Mouse (Mus musculus): ENCODE data around the gene Ccdc63.
"Not testable (repeated sequence)": the region's sequence is repeated elsewhere in the genome, so short reads cannot be mapped to it uniquely, and the experiment has no call there.

The Ccdc63 gene

DNA sequence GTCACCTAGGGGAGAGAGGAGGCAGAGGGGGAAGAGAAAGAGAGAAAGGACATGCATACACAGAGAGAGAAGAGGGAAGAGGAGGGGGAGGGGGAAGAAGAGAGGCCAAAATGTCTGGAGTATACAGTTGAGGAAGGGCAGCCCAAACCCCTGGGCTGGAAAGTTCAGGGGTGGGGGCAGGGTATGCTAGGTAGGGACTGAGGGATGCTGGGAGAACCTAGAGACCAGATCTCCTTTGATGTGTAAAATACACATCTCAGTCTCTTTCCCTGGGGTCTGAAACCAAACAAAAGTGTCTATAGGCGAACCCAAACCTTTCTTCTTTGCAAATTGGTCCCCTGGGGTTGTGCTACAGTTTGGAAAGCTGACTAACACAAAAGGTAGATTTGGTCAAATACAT lies 7.5 kb upstream of the Ccdc63 start:
- no peak for DNase-seq

DNA sequence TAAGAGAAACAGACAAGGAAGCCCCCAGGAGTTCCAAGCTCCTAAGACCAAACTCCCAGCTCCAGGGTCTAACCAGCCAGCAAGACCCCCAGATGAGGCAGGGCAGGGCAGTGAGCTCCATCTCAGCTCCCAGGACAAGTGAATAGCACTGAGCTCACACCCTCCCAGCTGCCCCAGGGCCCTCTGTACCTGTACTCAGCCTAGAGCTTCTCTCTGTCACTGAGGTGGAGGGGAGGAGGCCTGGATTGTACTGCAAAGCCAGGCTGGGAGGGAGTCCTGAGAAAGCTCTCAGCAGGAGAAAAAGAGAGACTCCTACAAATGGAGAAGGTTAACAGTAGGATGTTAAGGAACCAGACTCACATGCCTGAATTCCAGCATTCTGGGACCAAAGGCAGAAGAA lies 6.0 kb upstream of the Ccdc63 start:
- no peak for DNase-seq

DNA sequence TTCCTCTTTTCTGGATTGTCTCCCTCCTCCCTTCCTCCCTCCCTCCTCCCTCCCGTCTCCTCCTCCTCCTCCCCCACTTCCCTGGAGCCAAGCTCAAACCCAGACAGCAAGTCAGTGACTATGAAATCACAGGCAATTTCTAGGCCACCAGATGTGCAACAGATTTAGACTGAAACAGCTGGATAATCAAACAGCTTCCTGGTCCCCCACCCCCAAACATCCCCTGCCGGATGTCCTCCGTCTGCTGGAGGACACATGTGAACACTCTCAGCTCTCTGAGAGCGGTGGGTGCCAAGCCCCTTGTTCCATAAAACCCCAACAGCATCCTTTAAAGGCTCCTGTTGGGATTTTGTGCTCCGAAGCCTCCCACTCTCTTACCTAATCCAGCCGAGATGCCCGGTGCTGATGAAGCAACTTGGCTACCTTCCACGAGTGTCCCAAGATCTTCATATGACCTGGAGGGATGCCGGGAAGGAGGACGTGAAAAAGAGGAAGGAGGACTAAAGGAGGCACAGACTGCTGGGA lies 5.5 kb upstream of the Ccdc63 start:
- DNase-seq: no peak

DNA sequence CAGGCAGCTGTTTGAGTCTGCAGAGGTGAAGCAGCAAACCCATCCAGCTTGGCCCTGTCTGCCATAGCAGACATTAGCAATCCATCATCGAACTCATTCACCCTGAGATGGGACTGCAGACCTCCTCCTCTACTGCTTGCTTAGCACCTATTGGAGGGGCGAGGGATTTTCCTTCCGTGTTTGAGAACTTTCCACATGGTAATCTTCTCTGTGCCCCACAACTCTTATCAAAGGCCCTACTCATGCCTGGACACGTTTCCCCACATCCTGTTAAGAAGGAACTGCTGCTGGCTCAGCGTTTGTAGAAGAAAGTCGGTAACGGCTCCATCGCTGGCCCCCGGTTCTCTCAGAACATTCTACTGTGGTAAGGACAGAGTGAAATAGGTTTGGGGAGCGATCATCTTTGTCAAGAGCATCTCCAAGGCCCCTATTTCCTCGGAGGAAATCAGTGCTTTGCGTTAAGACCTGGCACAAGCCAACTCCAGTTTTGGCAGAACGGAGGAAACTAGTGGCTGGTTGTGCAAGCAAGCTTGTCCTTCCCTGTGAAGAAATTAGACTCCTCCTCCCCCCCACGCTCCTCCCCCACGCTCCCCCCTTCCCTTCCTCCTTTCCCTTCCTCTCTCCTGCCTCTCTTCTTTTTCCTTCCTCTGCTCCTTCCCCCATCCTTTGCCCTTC lies 4.9 kb upstream of the Ccdc63 start:
- no peak for DNase-seq

DNA sequence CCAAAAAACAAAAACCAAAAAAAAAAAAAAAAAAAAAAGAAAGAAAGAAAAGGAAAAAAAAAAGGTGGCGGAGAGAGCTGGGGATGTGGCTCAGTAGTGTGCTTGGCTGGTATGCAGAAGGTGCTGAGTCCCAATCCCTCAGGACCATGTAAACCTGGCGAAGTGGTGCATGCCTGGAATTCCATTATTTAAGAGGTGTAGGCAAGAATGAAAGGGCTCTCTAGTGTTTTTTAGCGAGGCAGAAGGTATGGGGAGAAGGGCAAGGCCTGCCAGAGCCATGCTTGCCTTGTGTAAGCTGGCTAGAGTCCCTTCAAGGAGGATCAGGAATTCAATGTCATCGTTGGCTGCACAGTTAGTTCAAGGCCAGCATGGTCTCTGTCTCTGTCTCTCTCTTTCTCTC lies 4.2 kb upstream of the Ccdc63 start:
- no peak for DNase-seq

DNA sequence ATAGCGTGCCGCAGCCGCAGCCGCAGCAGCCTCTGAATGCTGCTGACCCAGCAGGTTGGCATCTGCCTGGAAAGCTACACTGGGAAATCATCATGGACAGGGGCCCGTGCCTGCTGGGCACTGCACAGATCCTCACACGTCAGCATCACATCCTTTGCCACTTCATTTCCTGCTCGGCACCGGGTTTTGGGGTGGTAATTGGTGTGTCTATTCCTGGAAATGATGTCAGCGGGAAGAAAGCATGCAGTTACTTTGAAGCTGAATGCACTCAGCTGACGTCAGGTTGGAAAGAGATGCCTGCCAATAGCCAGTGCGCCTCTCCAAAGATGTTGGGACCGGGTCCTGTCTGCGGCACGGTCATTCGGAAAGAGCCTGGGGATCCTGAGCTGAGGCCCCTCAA lies 2.9 kb upstream of the Ccdc63 start:
- DNase-seq: peak; percentile 69

DNA sequence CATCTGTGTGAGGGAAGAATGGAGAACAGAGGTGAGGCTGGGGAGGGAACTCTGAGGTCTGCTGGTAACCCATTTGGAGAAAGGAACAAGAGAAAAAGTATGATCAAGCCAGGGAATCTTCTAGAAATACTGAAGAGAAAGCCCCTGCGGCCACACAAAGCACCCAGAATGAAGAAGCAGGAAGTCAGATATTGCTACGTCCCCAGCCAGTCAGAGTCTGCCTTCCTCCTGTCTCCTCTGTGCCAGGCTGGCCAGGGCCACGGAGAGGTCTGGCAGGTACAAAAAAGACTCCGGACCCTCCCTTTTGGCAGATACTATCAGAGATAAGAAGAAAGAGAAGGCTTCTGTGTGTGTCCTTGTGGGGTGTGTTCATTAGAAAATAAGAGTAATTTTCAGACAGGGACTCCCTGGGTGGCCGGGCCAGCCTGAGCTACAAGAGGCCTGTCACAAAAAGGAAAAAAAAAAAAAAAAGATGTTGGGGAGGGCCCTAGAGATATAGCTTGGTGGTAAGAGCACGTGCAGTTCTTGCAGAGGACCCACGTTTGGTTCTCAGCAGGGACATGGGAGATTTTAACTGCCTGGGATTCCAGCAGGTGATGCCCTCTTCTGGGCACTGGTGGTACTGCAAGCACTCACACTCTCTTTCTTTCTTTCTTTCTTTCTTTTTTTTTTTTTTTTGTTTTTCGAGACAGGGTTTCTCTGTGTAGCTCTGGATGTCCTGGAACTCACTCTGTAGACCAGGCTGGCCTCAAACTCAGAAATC lies 1.8 kb upstream of the Ccdc63 start:
- no peak for DNase-seq

DNA sequence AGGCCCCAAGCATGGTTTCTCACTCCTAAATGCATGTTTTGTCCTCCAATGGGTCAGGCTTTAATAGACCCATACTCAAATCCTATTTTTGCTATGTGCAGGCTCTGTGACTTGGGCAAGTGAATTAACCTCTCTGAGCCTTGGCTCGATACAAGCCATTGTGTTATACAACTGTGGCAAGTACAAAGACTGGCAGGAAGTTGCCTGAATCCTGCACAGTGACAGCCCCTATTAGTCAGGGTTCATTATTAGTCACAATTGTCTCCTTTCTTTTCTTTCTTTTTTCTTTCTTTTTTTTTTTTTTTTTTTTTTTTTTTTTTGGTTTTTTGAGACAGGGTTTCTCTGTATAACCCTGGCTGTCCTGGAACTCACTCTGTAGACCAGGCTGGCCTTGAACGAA lies 852 bp downstream of the Ccdc63 start:
- not testable (repeated sequence) for DNase-seq

DNA sequence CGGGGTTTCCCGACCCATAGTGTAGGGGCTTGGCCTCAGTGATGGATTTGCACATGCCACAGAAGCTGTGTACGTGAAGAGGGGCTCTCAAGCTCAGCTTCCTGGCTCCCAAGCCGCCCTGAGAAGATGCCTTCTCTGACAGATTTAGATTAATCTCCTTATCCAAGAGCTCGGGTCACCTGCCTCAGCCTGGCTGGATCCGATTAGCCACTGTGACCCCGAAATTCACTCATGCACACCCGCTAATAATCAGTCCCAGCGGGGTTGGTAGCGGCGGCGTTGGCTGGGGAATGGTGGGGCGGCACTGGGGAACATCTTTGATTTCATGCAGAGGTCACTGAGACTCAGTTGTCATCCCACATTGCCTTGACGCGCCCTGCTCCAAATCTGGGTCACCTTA lies 1.8 kb downstream of the Ccdc63 start:
- DNase-seq: peak; percentile 42

DNA sequence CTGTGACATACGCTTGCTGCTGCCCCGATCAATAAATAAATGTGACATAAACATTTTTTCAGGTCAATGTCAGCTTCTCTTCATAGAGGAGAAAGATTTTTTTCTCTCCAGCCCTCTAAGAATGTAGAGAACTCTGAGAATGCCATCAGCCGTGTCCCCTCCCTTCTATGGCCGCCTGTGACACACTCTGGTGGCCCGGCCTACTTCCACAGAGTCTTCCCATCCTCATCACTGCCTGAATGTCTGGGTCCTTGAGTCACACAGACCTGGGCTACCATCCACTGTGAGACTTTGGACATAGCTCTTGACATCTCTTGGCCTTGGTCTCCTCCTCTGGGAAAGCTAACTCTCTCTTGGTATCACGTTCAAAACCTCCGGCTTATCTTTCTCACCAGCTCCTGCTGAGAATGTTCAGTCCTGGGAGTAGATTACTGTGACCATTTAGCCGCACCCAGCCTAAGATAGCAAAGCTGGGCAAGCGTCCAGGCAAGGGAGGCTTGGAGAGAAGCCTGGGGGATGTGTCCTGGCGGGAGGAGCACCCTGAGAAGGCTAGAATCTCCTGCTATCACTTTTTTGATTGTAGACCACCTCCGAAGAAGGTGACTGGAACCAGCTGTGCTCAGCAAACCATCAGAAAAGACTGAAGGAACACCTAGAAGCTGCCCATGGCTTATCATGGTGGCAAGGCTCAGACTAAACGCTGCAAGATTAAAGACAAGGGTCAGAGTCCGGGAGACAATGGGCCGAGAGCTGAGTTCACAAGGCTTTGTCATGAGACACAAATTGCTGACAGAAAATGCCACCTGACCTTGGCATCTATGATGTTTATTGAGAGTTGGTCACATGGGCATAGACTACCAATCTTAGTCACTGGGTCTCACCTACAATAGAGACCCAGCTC lies 3.9 kb downstream of the Ccdc63 start:
- DNase-seq: no peak

DNA sequence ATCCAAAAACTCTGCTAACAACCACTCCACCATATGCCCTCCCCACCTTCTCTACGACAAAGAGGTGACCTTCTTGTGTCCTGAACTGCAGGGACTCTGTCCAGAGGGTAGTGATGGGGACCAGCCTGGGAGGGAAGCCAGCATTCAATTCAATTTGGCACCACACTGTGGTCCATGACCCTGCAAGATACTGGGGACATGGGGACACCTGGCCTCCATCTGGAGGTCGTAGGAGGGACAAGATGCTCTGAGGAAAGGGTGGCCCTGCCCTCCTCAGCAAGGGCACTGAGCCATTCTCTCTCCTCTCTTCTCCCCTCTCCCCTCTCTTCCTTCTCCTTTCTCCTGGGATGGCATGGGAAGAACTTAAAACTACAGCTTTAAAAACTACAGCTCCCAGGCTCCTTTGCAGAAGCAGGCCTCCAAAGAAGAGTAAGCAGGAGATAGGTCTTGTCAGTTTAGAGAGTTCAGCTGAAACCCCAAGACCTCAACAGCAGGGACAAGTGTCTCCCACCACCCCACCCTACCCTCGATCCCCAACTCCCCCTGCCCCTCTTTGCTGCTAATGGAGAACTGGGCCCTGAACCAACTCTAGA lies 5.2 kb downstream of the Ccdc63 start:
- DNase-seq: peak; percentile 75

DNA sequence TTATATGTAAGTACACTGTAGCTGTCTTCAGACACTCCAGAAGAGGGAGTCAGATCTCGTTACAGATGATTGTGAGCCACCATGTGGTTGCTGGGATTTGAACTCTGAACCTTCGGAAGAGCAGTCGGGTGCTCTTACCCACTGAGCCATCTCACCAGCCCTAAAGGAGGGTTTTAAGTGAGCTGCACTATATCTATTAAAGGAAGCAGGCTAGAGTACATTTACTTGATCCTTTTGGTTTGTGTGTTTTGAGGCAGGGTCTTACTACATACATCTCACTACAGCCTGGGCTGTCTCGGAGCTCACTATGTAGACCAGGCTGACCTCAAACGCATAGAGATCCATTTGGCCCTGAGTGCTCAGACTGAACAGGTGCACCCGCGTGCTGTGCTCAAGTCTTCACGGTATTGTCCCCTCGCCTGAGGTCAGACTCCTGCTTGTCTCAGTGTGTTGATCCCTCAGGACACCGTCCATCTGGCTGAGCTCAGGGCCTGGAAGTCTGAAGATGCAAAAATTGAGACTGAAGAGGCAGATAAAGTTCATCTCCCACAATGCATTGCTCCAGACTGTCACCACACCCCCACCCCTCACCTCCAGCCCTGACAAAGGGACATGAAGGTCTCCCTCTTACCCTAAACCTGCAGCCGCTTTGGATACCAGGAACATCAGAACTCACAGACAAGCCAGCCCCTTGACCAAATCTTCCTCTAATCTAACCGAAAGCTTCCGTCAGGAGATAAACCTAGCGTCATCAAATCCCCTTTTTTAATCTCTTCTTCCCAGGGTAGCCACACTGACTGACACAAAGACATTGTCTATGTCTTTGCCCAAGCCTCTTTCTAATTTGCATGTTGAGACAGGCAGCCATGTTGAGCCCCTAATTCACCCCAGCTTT lies 6.0 kb downstream of the Ccdc63 start:
- peak; percentile 71 for DNase-seq

DNA sequence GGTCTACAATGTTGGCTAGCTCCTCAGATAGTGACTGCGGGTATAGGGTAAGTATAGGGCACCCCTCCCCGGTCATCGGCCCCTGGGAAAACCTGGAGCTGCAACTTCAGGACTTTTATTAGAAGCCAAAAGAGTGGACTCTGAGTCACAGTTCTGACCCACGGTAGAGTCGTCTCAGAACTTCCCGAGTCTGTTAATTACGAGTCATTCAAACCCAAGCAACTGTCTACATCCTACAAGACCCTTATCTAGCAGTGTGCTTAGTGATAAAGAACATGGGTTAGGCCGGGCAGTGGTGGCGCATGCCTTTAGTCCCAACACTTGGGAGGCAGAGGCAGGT lies 7.6 kb downstream of the Ccdc63 start:
- DNase-seq: no peak

DNA sequence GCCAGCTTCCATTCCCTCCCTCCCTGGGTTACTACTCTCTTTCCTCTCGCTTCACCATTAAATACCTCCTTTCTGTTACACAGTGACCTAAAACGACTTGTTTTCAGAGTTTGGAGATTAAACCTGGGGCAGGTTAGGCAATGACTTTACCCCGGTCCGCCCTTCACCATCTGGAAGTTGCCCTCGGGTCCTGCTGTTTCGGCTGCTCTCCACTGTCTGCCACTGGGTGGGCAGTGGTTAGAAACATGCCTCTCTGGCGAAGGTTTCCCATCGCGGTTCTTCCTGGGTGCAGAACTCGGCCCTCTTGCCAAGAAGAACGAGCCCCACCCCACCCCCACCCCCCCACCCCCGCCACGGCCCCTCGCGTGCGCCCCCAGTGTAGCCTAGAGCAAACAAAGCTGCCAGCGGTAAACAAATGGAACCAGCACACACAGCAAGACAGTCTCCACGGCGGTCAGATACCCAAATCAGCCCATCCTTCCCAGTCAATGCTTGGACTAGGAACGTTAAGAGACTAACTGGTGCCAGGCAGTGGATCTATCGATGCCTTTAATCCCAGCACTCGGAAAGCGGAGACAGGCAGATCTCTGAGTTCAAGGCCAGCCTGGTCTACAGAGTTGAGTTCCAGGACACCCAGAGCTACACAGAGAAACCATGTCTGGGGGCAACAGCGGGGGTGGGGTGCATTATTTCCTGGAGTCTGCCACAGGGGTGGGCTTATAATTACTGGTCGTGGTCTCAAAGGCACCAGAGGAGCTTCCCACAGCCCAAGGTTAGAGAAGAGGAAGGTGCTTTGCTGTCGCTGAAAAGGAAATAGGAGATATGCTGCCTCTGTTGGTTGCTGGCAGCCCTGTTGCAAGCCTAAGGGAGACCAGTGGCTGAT lies 8.2 kb downstream of the Ccdc63 start:
- DNase-seq: no peak

DNA sequence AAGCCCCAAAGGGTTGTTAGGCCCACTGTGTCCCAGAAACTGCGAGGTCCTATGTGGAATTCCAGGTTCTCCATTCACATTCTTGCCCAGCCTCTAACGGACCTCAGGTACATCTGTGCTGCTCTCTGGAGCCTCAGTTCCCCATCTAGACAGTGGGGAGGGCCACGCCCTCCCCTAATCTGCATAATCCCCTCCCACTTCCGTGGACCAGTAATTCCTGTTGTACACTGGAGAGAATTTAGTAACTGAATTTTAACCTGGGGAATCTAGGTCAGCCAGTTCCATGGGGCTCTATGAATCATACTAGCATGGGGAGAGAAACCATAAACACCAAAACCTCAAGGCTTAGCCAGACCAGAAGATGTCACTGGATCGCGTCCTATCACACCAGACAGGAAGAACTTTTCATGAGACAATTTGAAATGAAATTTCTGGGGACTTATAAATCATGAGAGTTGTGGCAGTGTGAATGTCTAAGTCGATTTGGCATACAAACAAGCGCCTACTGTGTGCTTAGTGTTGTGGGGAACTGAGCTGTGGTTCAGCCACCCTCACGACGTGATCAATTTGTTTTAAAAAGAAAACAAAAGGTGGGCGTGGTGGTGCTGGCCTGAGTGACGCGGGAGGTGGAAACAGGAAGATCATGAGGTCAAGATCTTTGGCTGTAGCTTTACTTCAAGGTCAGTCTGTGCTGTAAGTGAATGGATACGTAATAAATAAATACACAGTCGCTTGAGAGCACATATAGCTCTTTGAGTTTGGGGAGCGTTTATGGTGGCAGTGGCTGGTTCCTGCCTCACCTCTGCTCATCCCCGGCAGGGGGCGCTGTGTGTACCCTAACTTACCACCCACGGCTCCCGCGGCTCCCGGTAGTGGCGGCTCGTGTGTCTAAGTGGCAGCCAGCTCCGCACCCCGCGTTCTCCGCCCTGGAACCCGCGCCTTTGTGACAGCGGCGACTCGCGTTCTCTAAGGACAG lies 9.3 kb downstream of the Ccdc63 start:
- peak; percentile 82 for DNase-seq

DNA sequence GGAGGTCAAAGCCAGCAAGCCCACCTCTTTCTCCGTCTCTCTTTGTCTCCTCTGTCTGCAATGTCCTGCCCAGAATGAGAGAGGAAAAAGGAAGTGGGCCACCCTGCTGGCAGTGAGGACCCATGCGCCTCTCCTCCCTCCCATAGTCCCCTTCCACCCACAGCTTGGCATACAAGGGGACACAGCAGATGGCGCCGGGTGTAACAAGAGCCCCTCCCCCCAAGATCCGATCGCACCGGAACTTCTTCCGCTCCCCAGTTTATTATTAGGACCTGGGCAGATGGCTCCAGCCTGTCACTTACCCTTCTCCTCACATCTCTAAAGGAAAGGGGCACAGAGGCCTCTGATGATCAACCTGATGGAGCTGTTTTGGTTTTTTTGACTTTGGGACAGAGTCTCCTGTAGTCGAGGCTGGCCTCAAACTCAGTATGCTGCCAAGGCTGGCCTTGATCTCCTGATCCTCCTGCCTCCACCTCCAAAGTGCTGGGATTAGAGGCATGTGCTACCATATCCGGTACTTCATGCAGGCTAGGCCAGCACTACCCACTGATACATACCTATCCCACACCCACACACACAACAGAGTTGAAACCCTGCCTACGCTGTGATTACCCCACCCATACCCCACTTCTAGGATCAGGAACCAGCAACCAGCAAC lies 10.2 kb downstream of the Ccdc63 start:
- peak; percentile 87 for DNase-seq

DNA sequence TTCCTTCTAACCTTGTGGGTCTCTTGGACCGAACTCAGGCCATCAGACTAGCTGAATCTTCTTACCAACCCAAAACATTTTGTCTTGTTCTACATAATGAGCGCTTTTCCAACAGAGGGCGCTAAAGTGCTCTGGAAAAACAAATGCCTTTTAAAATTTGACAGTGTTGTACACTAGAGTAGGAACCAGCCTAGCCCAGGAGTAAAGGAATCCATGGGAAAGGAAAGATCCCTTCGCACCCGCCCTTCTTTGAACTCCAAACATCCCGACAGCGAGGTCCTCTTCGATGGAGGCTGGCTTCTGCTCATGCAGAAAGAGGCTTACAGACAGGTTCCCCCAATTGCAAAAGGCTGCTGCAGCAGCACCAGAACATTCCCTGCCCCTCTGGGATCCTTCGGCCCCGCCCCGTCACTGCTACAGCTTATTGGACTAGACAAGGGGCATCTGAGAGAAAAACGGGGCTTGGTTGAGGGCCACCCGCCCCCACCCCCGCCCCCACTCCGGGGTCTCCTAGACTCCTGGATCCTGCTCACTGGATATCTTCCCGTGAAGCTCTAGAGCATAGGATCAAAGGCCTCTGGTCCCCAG lies 11.5 kb downstream of the Ccdc63 start:
- DNase-seq: peak; percentile 74

DNA sequence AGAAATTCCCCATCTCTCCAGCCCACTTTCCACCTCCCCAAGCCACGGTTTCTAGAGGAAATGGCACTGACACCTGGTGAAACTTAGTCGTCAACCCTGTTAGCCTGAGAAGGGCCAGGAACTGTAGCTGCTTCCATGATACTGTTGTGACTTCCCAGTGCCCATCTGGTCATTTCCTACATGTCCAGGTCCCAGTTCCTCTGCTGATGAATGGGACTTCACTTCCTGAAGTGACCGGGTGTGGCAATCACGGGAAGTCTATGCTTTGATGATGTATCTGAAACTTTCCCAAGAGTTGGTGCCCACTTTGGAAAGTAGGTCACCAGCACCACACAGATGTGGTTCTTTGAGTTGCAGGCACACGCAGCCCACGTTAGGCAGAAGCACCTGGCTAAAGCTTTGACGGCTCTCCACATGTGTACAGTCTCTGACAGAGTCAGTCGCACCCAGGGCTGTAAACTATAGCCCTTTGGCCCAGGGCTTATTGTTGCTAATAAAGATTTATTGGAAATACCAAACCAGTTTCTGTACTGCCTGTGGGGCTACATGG lies 15.3 kb downstream of the Ccdc63 start:
- no peak for DNase-seq

Measured in cerebellum, adult 11-12 months (tissue).